Mouse (Mus musculus) ES-E14 (cell line): ENCODE measurements around the gene Rtcb.

Source experiments
- CHD2 ChIP-seq: IDR thresholded peaks from 2 replicates; pipeline ENCODE4 v1.6.1; 2014; ENCODE audit warnings: mild to moderate bottlenecking, low read depth, low read length, inconsistent platforms
- MAFK ChIP-seq: IDR thresholded peaks from 2 replicates; pipeline ENCODE4 v1.6.1; 2014; ENCODE audit warnings: mild to moderate bottlenecking, low read depth, low read length, inconsistent platforms; ENCODE audit not compliant: insufficient read depth
- ZC3H11A ChIP-seq: IDR thresholded peaks from 2 replicates; pipeline ENCODE4 v1.6.1; 2012; ENCODE audit warnings: low read depth, mild to moderate bottlenecking, inconsistent platforms, low read length, borderline replicate concordance

GRCm38 (mm10) chr10:85954429-85954828 is 3.2 kb downstream of the Rtcb start:
- TF ChIP-seq ZC3H11A (no peak), CHD2 (no peak), MAFK (no peak)
